Mouse (Mus musculus) embryonic facial prominence, embryonic 14.5 days (tissue): ENCODE results near the gene Swt1. TPM values are rescaled to one million over a fixed set of nuclear protein-coding genes. Genes with fewer than 3 reads are reported as not detected.

Experiments used
- ATAC-seq: fragments of 200-750 bp; cut with Nextera tagmentation; 2 replicates; pipeline ENCODE4 v1.8.0; 2017; ENCODE audit warnings: low read depth, moderate number of reproducible peaks, moderate TSS enrichment
- DNase-seq: peaks from one replicate; pipeline ENCODE4 v3.0.0-alpha.2; 2015; ENCODE audit warnings: low spot score
- H3K27ac ChIP-seq: fragments of 300-500 bp; sonication (generic); replicated peaks from 2 replicates; pipeline ENCODE4 v1.5.1; 2014; ENCODE audit warnings: low read depth, mild to moderate bottlenecking, low read length, moderate library complexity
- H3K27me3 ChIP-seq: fragments of 300-500 bp; sonication (generic); replicated peaks from 2 replicates; pipeline ENCODE4 v1.6.1; 2014; ENCODE audit warnings: low read length; ENCODE audit not compliant: control insufficient read depth, insufficient read depth
- H3K36me3 ChIP-seq: fragments of 300-500 bp; sonication (generic); 2 replicates; pipeline ENCODE4 v1.6.1; 2014; ENCODE audit warnings: low read length, mixed read lengths; ENCODE audit not compliant: control insufficient read depth, insufficient read depth
- H3K4me1 ChIP-seq: fragments of 300-500 bp; sonication (generic); 2 replicates; pipeline ENCODE4 v1.6.1; 2014; ENCODE audit warnings: antibody characterized with exemption, low read length; ENCODE audit not compliant: control insufficient read depth, insufficient read depth
- H3K4me2 ChIP-seq: fragments of 300-500 bp; sonication (generic); 2 replicates; pipeline ENCODE4 v1.6.1; 2014; ENCODE audit warnings: low read depth, mild to moderate bottlenecking, low read length, moderate library complexity, mixed read lengths
- H3K4me3 ChIP-seq: fragments of 300-500 bp; sonication (generic); 2 replicates; pipeline ENCODE4 v1.5.1; 2014; ENCODE audit warnings: low read depth, mild to moderate bottlenecking, low read length
- H3K9ac ChIP-seq: fragments of 300-500 bp; sonication (generic); 2 replicates; pipeline ENCODE4 v1.6.1; 2014; ENCODE audit warnings: low read depth, mild to moderate bottlenecking, low read length, moderate library complexity, mixed read lengths
- H3K9me3 ChIP-seq: fragments of 300-500 bp; sonication (generic); 2 replicates; pipeline ENCODE4 v1.6.1; 2016; ENCODE audit warnings: low read length; ENCODE audit not compliant: control insufficient read depth
- WGBS: fragments of 180-500 bp; shearing (Covaris S2); extraction: QIAGEN DNeasy Blood & Tissue Kit; methylation state at CpG from one replicate; pipeline ENCODE4 v1.1.7; 2014; 5-methylcytosine and 5-hydroxymethylcytosine counted together
- polyA plus RNA-seq: library from polyadenylated mRNA; unstranded; fragments of >200 nt; fragmentation: Nextera tagmentation; extraction: Ambion mirVana; gene quantifications from 2 replicates; pipeline ENCODE4 v1.2.1, GENCODE M21; 2014

Swt1 gene
- polyA plus RNA-seq, 1 experiment from 2014 or later: 20.9 TPM

DNA sequence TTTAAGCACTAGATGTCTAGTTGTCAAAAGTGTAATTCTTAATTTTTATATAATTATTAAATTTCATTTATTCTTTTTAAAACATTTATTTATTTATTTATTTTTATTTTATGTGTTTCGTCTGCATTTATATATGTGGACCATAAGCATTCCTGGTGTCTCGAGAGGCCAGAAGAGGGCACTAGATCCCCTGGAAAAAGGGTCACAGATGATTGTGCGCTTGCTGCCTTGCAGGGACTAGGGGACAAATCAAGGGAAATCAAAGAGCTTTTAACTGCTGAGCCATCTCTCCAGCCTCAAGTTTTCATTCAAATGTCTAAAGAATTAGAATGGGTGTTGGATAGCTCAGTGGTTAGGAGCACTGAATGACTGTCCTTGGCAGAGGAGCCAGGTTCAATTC lies 50.9 kb downstream of the Swt1 start:
- Histone ChIP-seq H3K36me3 (0 out of 2 replicates have a peak, but pooled peaks cover 35% of the 10 kb centered on the region), H3K9ac (no peak overlapping the region), H3K27me3 (no peaks in the 10 kb centered on the region), H3K4me2 (no peak overlapping the region), H3K4me1 (no peaks in the 10 kb centered on the region), H3K27ac (no peak overlapping the region), H3K9me3 (no peaks in the 10 kb centered on the region), H3K4me3 (no peak overlapping the region)
- DNase-seq (no peak), ATAC-seq (no peak)
- WGBS: 85% methylated on average over 3 of the region's 3 CpGs

DNA sequence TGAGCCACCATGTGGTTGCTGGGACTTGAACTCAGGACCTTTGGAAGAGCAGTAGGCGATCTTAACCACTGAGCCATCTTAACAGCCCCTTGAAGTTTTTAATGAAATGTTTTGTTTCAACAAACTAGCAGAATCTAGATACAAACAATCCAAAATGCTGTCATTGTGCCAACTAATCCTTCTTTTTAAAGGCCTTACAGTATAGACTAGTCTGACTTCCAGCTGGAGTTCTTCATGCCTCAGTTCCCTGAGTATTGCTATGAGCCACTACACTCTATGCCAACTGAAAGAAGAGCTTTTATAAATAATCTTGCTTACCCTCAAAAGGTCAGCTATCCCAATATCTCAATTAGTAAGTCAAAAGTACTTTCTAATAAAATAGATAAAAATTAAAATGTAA lies 55.4 kb downstream of the Swt1 start:
- no peak overlapping the region for H3K9ac ChIP-seq
- no peak overlapping the region for H3K27ac ChIP-seq
- no peaks in the 10 kb centered on the region for H3K27me3 ChIP-seq
- no peaks in the 10 kb centered on the region for H3K4me1 ChIP-seq
- H3K4me3 ChIP-seq: no peak overlapping the region
- 93% methylated on average over 1 of the region's 1 CpGs for WGBS
- no peak overlapping the region for H3K4me2 ChIP-seq
- H3K9me3 ChIP-seq: no peaks in the 10 kb centered on the region
- no peak for DNase-seq
- peaks cover 45% of the 10 kb centered on the region for H3K36me3 ChIP-seq
- no peak for ATAC-seq

DNA sequence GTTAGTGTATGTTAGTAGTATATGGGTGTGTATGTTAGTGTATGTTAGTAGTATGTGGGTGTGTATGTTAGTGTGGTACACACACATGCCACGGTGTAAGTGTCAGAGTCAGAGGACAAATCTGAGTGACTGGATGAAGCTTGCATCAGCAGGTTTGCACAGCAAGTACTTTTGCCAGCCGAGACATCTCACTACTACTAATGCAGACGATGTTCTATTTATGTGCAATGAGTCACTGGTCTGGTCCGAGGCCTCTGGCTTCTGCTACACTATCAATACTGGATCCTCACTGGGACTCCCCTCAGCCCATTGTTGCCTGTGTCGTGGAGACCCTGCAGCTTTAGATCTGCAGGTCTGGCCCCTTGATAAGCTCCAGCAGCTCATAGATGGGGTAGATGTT lies 56.7 kb downstream of the Swt1 start:
- Histone ChIP-seq H3K9me3 (no peaks in the 10 kb centered on the region), H3K27me3 (no peaks in the 10 kb centered on the region), H3K4me3 (no peak overlapping the region), H3K36me3 (peaks cover 47% of the 10 kb centered on the region), H3K4me1 (no peaks in the 10 kb centered on the region), H3K27ac (no peak overlapping the region), H3K4me2 (no peak overlapping the region), H3K9ac (no peak overlapping the region)
- ATAC-seq (no peak), DNase-seq (no peak)
- WGBS: 85% methylated on average over 5 of the region's 5 CpGs

DNA sequence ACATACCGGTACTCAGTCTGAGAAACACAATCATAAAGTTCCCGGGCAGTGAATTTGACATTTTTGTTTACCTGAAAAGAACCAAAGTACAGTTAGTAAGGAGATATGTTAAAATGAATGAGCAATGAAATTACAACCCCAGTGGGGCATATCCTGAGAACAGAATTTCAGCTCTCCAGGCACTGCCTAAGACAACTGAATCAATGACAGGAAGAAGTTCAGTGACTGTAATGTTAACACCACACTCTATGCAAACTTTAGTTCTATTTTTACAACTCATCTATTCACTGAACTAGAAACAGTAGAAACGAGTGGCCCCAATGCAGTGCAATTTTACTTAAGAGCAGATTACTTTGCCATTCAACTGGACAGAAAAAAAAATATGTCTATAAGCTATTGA lies 57.7 kb downstream of the Swt1 start:
- ATAC-seq: no peak
- H3K4me1 ChIP-seq: no peaks in the 10 kb centered on the region
- H3K27ac ChIP-seq: no peak overlapping the region
- no peaks in the 10 kb centered on the region for H3K9me3 ChIP-seq
- no peak overlapping the region for H3K4me3 ChIP-seq
- H3K4me2 ChIP-seq: no peak overlapping the region
- H3K36me3 ChIP-seq: peaks cover 53% of the 10 kb centered on the region
- 78% methylated on average over 3 of the region's 3 CpGs for WGBS
- H3K9ac ChIP-seq: no peak overlapping the region
- H3K27me3 ChIP-seq: no peaks in the 10 kb centered on the region
- no peak for DNase-seq

DNA sequence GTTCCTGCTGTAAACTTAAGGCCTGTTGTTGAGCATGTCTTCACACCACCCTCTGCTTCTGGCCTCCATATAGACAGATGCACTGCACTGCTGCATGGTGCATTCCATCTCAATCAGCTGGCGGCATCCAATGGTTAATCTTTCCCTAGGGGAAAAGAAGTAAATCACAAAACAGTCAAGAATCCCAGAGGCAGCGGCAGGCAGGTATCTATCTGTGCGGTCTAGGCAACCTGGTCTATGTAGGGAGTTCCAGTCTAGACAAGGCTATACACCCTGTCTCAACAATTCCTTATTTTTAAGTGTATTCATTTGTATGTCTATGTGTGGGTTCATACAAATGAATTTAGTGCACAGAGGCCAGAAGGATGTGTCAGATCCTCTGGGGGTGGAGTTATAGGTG lies 59.8 kb downstream of the Swt1 start:
- H3K9me3 ChIP-seq: no peaks in the 10 kb centered on the region
- H3K4me2 ChIP-seq: no peak overlapping the region
- no peak overlapping the region for H3K4me3 ChIP-seq
- H3K4me1 ChIP-seq: no peaks in the 10 kb centered on the region
- DNase-seq (no peak), ATAC-seq (peak; percentile 20; the same call in 1 of the 2 replicates)
- H3K27me3 ChIP-seq: no peaks in the 10 kb centered on the region
- no peak overlapping the region for H3K27ac ChIP-seq
- no peak overlapping the region for H3K9ac ChIP-seq
- peaks cover 74% of the 10 kb centered on the region for H3K36me3 ChIP-seq
- WGBS: 85% methylated on average over 3 of the region's 3 CpGs

DNA sequence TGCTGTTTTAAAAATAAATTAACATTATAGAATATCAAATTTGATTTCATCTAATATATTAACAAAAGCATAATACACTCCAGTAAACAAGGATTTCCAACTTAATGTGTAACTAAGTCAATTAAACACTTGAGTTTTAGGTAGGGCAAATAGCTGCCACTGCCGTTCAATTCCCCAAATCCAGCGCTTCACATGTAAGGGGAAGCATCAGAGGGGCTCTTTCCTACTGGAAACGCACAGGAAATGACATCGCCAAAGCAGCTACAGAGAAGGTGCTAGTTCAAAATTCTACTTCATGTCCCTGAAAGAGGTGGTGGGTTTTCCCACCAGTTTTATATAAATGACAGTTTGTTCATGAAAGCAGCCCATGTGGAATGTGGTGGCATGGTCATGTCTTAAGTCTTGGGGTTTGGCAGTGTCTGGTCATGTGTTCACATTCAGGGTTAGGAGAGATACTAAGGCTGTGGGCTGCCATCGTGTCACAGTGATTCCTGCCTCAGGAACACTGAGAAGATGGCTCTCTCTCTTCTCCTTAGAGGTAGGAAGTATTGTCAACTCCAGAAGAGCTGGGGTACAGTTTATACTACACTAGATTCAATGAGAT lies 60.4 kb downstream of the Swt1 start:
- 92% methylated on average over 5 of the region's 5 CpGs for WGBS
- no peak for DNase-seq
- Histone ChIP-seq H3K4me2 (no peak overlapping the region), H3K9me3 (no peaks in the 10 kb centered on the region), H3K27me3 (no peaks in the 10 kb centered on the region), H3K36me3 (peaks cover 81% of the 10 kb centered on the region), H3K9ac (no peak overlapping the region), H3K4me3 (no peak overlapping the region), H3K4me1 (no peaks in the 10 kb centered on the region), H3K27ac (no peak overlapping the region)
- no peak for ATAC-seq

DNA sequence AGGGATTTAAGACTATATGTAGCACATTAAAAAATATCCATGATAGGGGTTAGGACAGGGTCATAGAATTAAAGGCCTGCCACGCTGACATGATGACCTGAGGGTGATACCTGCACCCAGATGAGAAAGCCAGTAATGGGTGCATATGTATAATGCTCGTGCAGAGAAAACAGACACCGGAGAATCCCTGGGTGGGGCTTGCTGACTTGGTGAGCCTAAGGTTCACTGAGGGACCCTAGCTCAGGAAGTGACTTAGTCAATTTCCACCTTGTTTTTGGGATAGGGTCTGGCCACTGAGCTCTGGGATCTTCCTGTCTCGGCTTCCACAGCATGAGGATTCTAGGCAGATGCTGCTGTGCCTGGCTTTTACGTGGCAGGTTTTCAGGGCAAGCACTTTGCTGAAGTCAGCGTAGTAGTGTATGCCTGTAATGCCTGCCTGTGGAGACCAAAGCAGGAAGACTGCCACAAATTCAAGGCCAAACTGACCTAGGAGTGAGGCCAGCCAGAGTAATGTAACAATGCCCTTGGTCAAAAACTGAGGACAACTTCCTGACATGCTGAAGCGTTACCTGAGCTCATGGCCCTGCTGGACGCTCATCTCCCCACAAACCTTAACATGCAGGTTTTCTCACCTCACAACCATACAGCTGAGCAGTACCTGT lies 61.2 kb downstream of the Swt1 start:
- Histone ChIP-seq H3K36me3 (peaks cover 88% of the 10 kb centered on the region), H3K4me3 (no peak overlapping the region), H3K9me3 (no peaks in the 10 kb centered on the region), H3K9ac (no peak overlapping the region), H3K4me2 (no peak overlapping the region), H3K27ac (no peak overlapping the region), H3K4me1 (no peaks in the 10 kb centered on the region), H3K27me3 (no peaks in the 10 kb centered on the region)
- WGBS: 84% methylated on average over 8 of the region's 8 CpGs
- no peak for ATAC-seq
- DNase-seq: no peak

DNA sequence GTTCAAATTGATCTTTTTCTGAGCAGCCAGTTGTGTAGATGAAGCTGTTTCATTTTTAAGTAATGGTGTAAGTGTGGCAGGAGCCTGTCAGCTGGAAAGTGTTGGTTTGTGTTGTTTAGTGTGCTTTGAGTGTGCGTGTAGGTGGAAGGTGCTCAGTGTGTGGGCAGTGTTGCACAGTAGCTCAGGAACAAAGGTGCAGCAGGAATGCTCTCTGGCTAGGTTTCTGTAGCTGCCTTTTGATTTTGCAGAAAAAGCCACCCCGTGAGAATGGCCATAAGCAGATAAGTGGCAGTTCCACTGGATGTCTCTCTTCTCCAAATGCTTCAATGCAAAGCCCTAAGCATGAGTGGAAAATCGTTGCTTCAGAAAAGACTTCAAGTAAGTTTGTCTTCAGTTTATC lies 68.9 kb downstream of the Swt1 start:
- H3K9ac ChIP-seq: no peak overlapping the region
- ATAC-seq (no peak), DNase-seq (no peak)
- no peaks in the 10 kb centered on the region for H3K4me1 ChIP-seq
- peaks cover 95% of the 10 kb centered on the region for H3K36me3 ChIP-seq
- no peaks in the 10 kb centered on the region for H3K27me3 ChIP-seq
- no peak overlapping the region for H3K4me3 ChIP-seq
- no peaks in the 10 kb centered on the region for H3K9me3 ChIP-seq
- WGBS: 89% methylated on average over 3 of the region's 3 CpGs
- H3K27ac ChIP-seq: no peak overlapping the region
- H3K4me2 ChIP-seq: no peak overlapping the region

DNA sequence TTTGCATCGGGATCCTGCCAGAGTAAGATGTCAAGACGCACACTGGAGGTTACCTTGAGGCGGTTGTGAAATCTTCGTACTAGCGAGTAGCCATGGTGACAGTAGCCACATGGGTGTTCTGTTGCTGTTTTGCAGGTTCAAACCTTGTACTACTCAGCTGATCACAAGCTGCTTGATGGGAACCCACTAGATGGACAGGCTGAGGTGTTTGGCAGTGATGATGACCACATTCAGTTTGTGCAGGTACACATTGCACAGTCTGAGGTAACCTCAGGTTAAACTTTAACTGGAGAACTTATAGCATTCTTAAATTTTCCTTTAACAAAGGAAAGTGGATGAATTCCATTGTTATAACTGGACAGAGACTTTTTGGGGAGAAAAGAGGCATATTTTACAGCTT lies 72.3 kb downstream of the Swt1 start:
- no peak overlapping the region for H3K9ac ChIP-seq
- no peak for ATAC-seq
- 92% methylated on average over 5 of the region's 5 CpGs for WGBS
- H3K4me1 ChIP-seq: no peaks in the 10 kb centered on the region
- H3K4me3 ChIP-seq: no peak overlapping the region
- no peak overlapping the region for H3K4me2 ChIP-seq
- no peak overlapping the region for H3K27ac ChIP-seq
- no peak for DNase-seq
- no peaks in the 10 kb centered on the region for H3K9me3 ChIP-seq
- H3K36me3 ChIP-seq: peaks cover 97% of the 10 kb centered on the region
- H3K27me3 ChIP-seq: no peaks in the 10 kb centered on the region
